Mouse (Mus musculus) heart, embryonic 14.5 days (tissue): Measurements from ENCODE around the gene Cyp46a1. TPM values are rescaled to one million over a fixed set of nuclear protein-coding genes. Genes with fewer than 3 reads are reported as not detected.

Experiments
- ATAC-seq: fragments of 200-750 bp; cut with Nextera tagmentation; 2 replicates; pipeline ENCODE4 v1.8.0; 2017; ENCODE audit warnings: low read depth, moderate TSS enrichment; ENCODE audit not compliant: insufficient number of reproducible peaks, insufficient read depth, low FRiP score
- H3K27ac ChIP-seq, 2 experiments: fragments of 200-500 bp in 1 of 2; fragments of 300-500 bp in 1 of 2; sonication (generic) in 1 of 2; replicated peaks in 1 of 2; 2 replicates each; pipeline ENCODE4 v1.5.1; 2012 to 2014; ENCODE audit warnings: low read depth in 2 of 2, low read length in 2 of 2, control low read depth in 1 of 2, mild to moderate bottlenecking in 1 of 2, mixed read lengths in 1 of 2; ENCODE audit not compliant: control insufficient read depth in 1 of 2, insufficient read depth in 1 of 2
- H3K27me3 ChIP-seq: fragments of 300-500 bp; sonication (generic); 2 replicates; pipeline ENCODE4 v1.6.1; 2014; ENCODE audit warnings: mild to moderate bottlenecking, low read length, control low read depth; ENCODE audit not compliant: control insufficient read depth, insufficient read depth
- H3K36me3 ChIP-seq: fragments of 300-500 bp; sonication (generic); 2 replicates; pipeline ENCODE4 v1.6.1; 2014; ENCODE audit warnings: mild to moderate bottlenecking, control low read depth, low read length, mixed read lengths; ENCODE audit not compliant: control insufficient read depth, insufficient read depth
- H3K4me1 ChIP-seq, 2 experiments: fragments of 200-500 bp in 1 of 2; fragments of 300-500 bp in 1 of 2; sonication (generic) in 1 of 2; 2 replicates each; pipeline ENCODE4 v1.6.1; 2012 to 2014; ENCODE audit warnings: low read length in 2 of 2, control low read depth in 1 of 2, mixed read lengths in 1 of 2; ENCODE audit not compliant: control insufficient read depth in 2 of 2, insufficient read depth in 2 of 2
- H3K4me2 ChIP-seq: fragments of 300-500 bp; sonication (generic); 2 replicates; pipeline ENCODE4 v1.6.1; 2014; ENCODE audit warnings: mild to moderate bottlenecking, low read length
- H3K4me3 ChIP-seq, 2 experiments: fragments of 200-500 bp in 1 of 2; fragments of 300-500 bp in 1 of 2; sonication (generic) in 1 of 2; 2 replicates each; pipeline ENCODE4 v1.5.1; 2012 to 2014; ENCODE audit warnings: low read length in 2 of 2, mild to moderate bottlenecking in 2 of 2, control low read depth in 1 of 2, low read depth in 1 of 2, moderate library complexity in 1 of 2; ENCODE audit not compliant: control insufficient read depth in 1 of 2, insufficient read depth in 1 of 2
- H3K9ac ChIP-seq: fragments of 300-500 bp; sonication (generic); 2 replicates; pipeline ENCODE4 v1.6.1; 2014; ENCODE audit warnings: mild to moderate bottlenecking, low read length
- H3K9me3 ChIP-seq: fragments of 300-500 bp; sonication (generic); 2 replicates; pipeline ENCODE4 v1.6.1; 2016; ENCODE audit warnings: low read length, control low read depth; ENCODE audit not compliant: control insufficient read depth
- WGBS: fragments of 180-500 bp; shearing (Covaris S2); extraction: QIAGEN DNeasy Blood & Tissue Kit; methylation state at CpG from one replicate; pipeline ENCODE4 v1.1.7; 2014; 5-methylcytosine and 5-hydroxymethylcytosine counted together
- polyA plus RNA-seq: library from polyadenylated mRNA; unstranded; fragments of >200 nt; fragmentation: Nextera tagmentation; extraction: Ambion mirVana; gene quantifications from 2 replicates; pipeline ENCODE4 v1.2.1, GENCODE M21; 2014

Cyp46a1 gene
- polyA plus RNA-seq, 1 experiment from 2014 or later = 4.2 TPM

- Histone ChIP-seq H3K27me3 (peaks cover 27% of the 10 kb centered on the region), H3K4me2 (no peak overlapping the region), H3K9ac (no peak overlapping the region), H3K9me3 (no peaks in the 10 kb centered on the region), H3K4me1 (peaks cover 0 to 1% of the 10 kb centered on the region in 2 experiments; a peak in 3 of 4 replicates), H3K27ac (no peak overlapping the region), H3K4me3 (no peak overlapping the region), H3K36me3 (no peaks in the 10 kb centered on the region)
- WGBS = 78% methylated on average over 1 of the region's 1 CpGs
- no peak for ATAC-seq
These were observed 20.9 kb upstream of the Cyp46a1 start for GRCm38 (mm10) chr12:108313244-108313772.

GRCm38 (mm10) chr12:108315818-108316217 is 18.4 kb upstream of the Cyp46a1 start:
- H3K4me3 ChIP-seq = no peak overlapping the region
- no peaks in the 10 kb centered on the region for H3K36me3 ChIP-seq
- no peak for ATAC-seq
- H3K4me1 ChIP-seq = peaks cover 9 to 15% of the 10 kb centered on the region in 2 experiments
- H3K9ac ChIP-seq = no peak overlapping the region
- no peaks in the 10 kb centered on the region for H3K9me3 ChIP-seq
- H3K4me2 ChIP-seq = no peak overlapping the region
- WGBS = 16% methylated on average over 10 of the region's 10 CpGs
- peaks cover 49% of the 10 kb centered on the region for H3K27me3 ChIP-seq
- H3K27ac ChIP-seq = no peak overlapping the region

DNA sequence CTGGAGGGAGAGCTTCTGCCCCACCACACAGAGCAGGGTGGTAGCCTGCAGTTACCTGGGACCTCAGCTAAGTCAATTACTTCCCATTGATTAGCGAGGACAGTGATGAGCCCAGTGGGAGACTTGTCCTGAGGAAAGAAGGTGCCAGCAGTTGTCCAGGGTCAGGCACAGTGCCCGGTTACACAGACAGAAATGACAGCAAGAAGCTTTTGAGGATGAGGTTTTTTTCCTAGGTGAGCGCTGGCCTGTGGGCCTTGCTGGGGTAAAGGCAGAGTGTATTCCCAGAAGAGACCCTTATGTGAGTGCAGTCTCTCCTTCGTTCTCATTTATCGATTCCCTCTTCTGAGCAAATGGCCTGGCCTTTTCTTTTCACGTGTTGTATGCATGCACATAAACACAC is 17.5 kb upstream of the Cyp46a1 start:
- WGBS = 53% methylated on average over 6 of the region's 6 CpGs
- Histone ChIP-seq H3K9me3 (no peaks in the 10 kb centered on the region), H3K4me1 (peaks cover 9 to 15% of the 10 kb centered on the region in 2 experiments), H3K27ac (no peak overlapping the region), H3K36me3 (no peaks in the 10 kb centered on the region), H3K4me3 (no peak overlapping the region), H3K27me3 (peaks cover 49% of the 10 kb centered on the region), H3K9ac (no peak overlapping the region), H3K4me2 (no peak overlapping the region)
- ATAC-seq = no peak

DNA sequence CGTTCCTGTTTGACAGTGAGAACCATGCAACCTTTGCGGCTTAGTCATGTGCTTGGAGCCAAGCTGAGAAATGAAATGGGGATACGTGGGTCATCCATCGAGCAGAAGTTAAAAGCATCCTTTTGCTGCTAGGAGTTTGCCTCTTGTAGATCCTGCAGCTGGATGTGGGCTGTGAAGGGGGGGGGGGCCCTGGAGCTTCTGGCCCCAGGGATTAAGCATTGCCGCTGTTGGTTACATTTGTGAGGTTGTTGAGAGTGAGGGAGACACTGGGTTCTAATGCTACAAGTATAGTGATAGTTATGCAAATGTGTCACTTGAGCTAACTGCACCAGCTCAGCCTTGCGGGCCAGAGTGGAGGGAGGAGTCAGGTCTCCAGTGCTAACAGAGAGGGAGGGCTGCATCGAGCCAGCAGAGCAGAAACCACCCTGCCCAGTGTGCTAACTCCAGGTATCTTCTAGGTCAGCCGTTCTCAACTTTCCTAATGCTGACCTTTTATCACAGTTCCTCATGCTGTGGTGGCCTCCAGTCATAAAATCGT is 16.9 kb upstream of the Cyp46a1 start:
- no peaks in the 10 kb centered on the region for H3K9me3 ChIP-seq
- no peak overlapping the region for H3K4me3 ChIP-seq
- H3K36me3 ChIP-seq = no peaks in the 10 kb centered on the region
- ATAC-seq = no peak
- no peak overlapping the region for H3K9ac ChIP-seq
- no peak overlapping the region for H3K27ac ChIP-seq
- H3K27me3 ChIP-seq = peaks cover 49% of the 10 kb centered on the region
- WGBS = 16% methylated on average over 9 of the region's 9 CpGs
- H3K4me1 ChIP-seq = peaks cover 9 to 15% of the 10 kb centered on the region in 2 experiments
- H3K4me2 ChIP-seq = no peak overlapping the region

DNA sequence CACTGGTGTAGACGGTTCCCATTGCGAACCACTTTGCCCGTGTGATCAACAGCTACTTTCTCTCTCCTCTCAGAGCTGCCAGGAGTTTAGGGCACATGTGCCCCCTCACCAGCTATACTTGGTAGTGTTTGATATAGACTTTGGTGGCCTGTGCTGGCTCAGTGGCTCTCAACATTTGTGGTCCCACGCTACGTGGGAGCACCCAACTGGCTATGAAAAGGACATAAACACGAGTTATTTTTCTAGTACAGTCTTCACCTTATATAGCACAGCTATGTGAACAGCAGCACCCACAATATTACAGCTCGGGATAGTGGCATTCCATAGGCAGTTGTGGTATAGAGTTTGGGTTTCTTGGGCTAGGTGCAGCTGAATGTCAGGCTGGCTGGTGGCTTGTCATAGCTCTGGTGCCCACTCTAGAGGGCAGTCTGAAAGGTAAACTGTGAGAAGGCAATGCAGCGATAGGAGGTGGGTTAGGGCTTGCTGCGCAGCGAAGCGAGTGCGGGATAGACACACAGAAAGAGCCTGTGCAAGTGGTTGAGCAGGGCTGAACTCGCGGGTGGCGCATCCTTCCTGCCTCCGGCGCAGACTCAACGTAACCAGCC is 16.3 kb upstream of the Cyp46a1 start:
- no peak overlapping the region for H3K27ac ChIP-seq
- no peaks in the 10 kb centered on the region for H3K9me3 ChIP-seq
- H3K27me3 ChIP-seq = peaks cover 49% of the 10 kb centered on the region
- H3K9ac ChIP-seq = no peak overlapping the region
- no peaks in the 10 kb centered on the region for H3K36me3 ChIP-seq
- H3K4me2 ChIP-seq = peak overlapping the region; percentile 51
- WGBS = 18% methylated on average over 18 of the region's 18 CpGs
- ATAC-seq = no peak
- H3K4me3 ChIP-seq = peak overlapping the region in 1 of 2 experiments; percentile 29; a peak in 2 of 4 replicates
- peaks cover 9 to 15% of the 10 kb centered on the region in 2 experiments for H3K4me1 ChIP-seq

DNA sequence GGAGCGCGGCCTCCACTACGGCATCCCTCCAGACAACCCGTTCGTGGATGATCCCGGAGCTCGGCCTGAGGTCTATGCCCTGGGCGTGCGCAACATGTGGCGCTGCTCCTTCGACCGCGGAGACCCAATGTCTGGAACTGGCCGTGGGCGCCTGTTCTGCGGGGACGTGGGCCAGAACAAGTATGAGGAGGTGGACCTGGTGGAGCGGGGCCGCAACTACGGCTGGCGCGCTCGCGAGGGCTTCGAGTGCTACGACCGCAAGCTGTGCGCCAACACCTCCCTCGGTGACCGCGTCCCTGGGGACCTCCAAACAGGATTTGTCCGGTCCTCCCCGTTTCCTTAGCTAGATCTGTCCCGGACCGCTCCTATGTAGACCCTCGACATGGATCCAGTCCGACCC is 15.7 kb upstream of the Cyp46a1 start:
- H3K4me1 ChIP-seq = peaks cover 9 to 15% of the 10 kb centered on the region in 2 experiments
- H3K27ac ChIP-seq = no peak overlapping the region
- H3K4me2 ChIP-seq = peak overlapping the region; percentile 51
- 0 out of 2 replicates have a peak, but pooled peaks have one; percentile 10 for ATAC-seq
- H3K36me3 ChIP-seq = no peaks in the 10 kb centered on the region
- peaks cover 49% of the 10 kb centered on the region for H3K27me3 ChIP-seq
- H3K9me3 ChIP-seq = no peaks in the 10 kb centered on the region
- WGBS = 10% methylated on average over 37 of the region's 37 CpGs
- H3K9ac ChIP-seq = no peak overlapping the region
- H3K4me3 ChIP-seq = peak overlapping the region in 1 of 2 experiments; percentile 29; a peak in 2 of 4 replicates

- Histone ChIP-seq H3K36me3 (no peaks in the 10 kb centered on the region), H3K4me3 (no peak overlapping the region), H3K4me1 (peaks cover 9 to 15% of the 10 kb centered on the region in 2 experiments), H3K27ac (no peak overlapping the region), H3K9me3 (no peaks in the 10 kb centered on the region), H3K9ac (no peak overlapping the region), H3K27me3 (peaks cover 46% of the 10 kb centered on the region), H3K4me2 (no peak overlapping the region)
- WGBS = 29% methylated on average over 8 of the region's 8 CpGs
- no peak for ATAC-seq
These were observed 14.1 kb upstream of the Cyp46a1 start for GRCm38 (mm10) chr12:108320096-108320495.
